Mouse (Mus musculus) bone marrow macrophage, adult 2 months (primary cell): ENCODE data around the gene Srgap1. TPM values are rescaled to one million over a fixed set of nuclear protein-coding genes. Genes with fewer than 3 reads are reported as not detected.

Experiments
- H3K27ac ChIP-seq: 2 replicates; pipeline ENCODE4 v1.5.1; 2012; ENCODE audit warnings: low read depth, low read length; ENCODE audit not compliant: insufficient read depth
- H3K4me1 ChIP-seq: 2 replicates; pipeline ENCODE4 v1.6.1; 2012; ENCODE audit warnings: low read length; ENCODE audit not compliant: control insufficient read depth, insufficient read depth
- H3K4me3 ChIP-seq: 2 replicates; pipeline ENCODE4 v1.5.1; 2012; ENCODE audit warnings: mild to moderate bottlenecking, low read length, moderate library complexity; ENCODE audit not compliant: insufficient read depth
- CTCF ChIP-seq: IDR thresholded peaks from 2 replicates; pipeline ENCODE4 v1.5.1; 2012; ENCODE audit warnings: low read depth, mild to moderate bottlenecking, low read length, moderate library complexity
- POLR2A ChIP-seq: IDR thresholded peaks from 2 replicates; pipeline ENCODE4 v1.6.1; 2012; ENCODE audit warnings: mild to moderate bottlenecking, low read depth, low read length, borderline replicate concordance
- polyA plus RNA-seq: library from polyadenylated mRNA; stranded (reverse); fragments of >200 nt; gene quantifications from 2 replicates; pipeline ENCODE4 v1.2.4, GENCODE M21; 2012; ENCODE audit not compliant: missing spikeins, insufficient read depth, insufficient read length

Srgap1 gene
- polyA plus RNA-seq, 1 experiment, result not detected

DNA sequence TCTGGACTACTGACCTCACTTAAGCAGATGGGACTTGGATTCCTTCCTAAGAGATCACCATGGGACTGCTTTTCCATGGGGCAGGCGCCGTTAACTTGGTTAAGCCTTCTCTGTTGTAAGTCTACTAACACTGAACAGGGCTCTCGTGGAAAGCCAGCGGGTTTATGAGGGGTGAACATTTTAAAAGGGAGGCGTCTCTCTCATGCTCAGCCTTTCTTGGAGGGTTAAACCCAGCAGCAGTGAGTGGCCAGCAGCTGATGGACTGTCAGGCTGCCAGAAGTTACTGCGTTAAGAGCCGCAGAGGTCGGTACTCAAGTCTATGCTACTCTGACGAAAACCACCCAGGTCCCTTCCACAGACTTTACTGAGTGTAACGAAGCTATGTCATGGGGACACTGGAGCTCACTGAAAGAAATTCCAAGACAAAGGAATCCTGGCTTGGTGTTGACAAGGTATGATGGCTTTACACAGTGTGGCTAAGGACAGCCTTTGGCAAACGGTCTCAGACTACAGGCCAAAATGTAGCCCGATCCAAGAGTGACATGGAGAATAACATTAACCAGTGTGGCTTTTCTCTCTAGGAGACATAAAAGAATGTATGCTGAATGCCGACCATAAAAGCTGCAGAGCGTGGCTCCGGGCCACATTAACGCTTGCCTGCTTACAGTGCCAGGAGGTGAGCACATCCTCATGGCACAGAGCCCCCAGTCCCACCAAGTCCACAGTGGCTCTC, 209.8 kb downstream of the Srgap1 start:
- Histone ChIP-seq H3K27ac (no peak overlapping the region), H3K4me3 (peak overlapping the region; percentile 45; the same call in 1 of the 2 replicates), H3K4me1 (no peaks in the 10 kb centered on the region)
- TF ChIP-seq POLR2A (no peak), CTCF (no peak)

DNA sequence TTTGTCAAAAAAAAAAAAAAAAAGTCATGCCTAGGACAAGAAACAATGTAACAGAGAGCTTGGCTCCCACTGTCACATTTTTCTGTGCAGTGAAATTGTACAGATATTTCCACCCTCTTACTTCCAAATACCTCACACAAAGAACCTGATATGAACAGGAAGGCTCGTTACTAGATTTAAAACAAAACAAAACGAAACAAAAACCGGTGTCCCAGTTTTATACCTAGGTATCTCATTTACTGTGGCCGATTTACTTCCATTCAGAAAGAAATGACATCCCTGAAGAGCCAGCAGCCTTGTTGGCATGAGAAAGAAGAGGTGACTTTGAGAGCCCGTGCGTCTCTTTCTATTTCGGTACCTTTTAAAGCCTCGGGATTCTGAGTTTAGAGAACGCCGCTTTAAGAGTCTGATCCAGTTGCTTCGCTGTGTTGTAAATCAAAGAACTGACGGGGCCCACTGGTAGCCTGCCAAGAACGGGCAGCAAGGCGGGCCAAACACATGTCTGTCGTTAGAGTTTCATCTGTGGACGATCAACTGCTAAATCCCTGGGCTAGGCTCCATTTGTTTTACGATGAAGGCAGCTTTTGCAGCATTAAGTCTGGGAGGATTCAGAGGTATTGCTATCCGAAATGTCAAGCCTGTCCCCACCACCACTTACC, 210.5 kb downstream of the Srgap1 start:
- Histone ChIP-seq H3K4me3 (peak overlapping the region; percentile 45), H3K4me1 (no peaks in the 10 kb centered on the region)
- TF ChIP-seq CTCF, result no peak
- no peak for TF ChIP-seq POLR2A

DNA sequence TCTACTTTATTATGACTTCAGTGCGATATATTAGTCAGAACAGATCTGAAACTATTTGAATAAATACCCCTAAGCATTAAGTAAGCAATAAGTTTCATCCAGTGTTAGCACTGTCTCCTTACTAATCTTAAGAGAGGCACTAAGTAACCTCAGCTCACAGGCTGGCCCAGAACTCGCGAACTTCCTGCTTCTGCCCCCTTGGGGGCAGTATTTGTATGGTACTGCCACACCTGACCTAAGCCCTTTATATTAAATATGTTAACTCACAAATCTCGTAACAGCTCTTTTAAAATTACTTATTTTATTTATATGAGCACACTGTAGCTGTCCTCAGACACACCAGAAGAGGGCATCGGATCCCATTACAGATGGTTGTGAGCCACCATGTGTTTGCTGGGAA, 213.7 kb downstream of the Srgap1 start:
- TF ChIP-seq CTCF (no peak), POLR2A (no peak)
- Histone ChIP-seq H3K27ac (no peak overlapping the region), H3K4me1 (no peaks in the 10 kb centered on the region), H3K4me3 (no peak overlapping the region)

More for the DNA sequence above, 210.5 kb downstream of the Srgap1 start:
- no peak overlapping the region for H3K27ac ChIP-seq

DNA sequence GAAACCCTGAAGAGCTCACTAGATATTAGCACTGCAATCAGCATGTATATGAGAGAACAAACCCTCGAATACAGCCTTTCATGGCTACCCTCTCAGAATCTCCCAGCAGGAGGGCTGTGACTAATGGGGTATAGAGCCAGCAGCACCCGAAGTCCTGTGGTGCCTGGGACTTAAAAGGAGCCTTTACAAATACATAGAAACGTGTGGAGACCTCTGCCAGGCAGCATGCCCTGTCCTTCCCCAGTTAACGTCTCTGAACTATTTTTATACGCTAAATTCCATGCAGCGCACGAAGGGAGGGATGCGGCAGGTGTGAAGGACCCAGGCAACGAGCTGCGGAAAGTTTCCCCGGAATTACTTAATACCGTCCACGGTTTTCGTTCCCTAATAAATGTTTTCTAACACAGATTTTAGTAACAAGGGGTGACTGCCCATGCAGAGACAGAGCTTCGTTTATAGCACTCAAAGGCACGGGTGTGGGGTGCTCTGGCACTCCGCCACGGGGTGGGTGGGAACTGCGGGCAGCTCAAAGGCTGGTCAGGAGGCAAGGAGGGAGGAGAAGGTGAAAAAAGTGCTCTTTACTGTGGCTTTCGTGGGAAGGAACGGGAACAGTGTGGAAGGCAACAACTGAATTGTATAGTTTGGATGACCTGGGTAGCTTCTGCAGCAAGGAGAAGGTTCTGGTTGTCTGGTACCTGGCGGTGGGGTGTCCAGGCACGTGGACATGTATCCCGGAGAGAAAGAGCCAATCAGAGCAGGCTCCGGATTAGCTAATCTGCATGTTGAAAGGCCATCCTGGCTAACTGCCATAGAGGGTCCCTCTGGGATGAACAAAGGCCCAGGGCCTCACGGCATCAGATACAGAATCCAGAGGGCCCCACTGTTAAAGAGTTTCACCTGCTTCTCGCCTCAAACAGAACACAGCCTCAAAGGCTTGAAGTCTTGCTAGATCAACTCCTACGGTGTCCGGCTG, 216.5 kb downstream of the Srgap1 start:
- TF ChIP-seq CTCF (no peak), POLR2A (no peak)
- Histone ChIP-seq H3K27ac (no peak overlapping the region), H3K4me3 (no peak overlapping the region), H3K4me1 (no peaks in the 10 kb centered on the region)

DNA sequence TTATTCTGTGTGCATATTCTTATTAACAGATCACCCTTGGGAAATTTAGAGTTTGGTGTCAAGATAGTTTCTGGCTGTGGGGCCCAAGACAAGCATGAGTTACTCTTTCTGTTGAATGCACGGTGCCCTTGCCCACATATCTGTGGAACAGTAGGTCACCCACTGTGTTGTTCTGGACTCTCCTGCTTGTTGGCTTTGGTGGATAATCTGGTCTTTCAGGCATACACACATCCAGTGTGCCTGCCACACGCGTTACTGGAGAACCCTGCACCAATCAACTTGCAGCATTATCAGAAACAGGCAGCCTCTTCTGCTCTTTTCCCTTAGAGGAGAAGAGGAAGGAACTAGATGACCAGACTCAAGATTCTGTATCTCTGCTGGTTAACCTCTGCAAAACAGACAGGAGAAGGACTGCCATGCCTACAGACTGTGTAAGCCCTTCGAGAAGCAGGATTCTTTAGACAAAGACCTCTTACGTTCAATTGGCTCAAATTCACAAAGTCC, 217.3 kb downstream of the Srgap1 start:
- Histone ChIP-seq H3K27ac (no peak overlapping the region), H3K4me1 (no peaks in the 10 kb centered on the region), H3K4me3 (no peak overlapping the region)
- TF ChIP-seq POLR2A (no peak), CTCF (no peak)

DNA sequence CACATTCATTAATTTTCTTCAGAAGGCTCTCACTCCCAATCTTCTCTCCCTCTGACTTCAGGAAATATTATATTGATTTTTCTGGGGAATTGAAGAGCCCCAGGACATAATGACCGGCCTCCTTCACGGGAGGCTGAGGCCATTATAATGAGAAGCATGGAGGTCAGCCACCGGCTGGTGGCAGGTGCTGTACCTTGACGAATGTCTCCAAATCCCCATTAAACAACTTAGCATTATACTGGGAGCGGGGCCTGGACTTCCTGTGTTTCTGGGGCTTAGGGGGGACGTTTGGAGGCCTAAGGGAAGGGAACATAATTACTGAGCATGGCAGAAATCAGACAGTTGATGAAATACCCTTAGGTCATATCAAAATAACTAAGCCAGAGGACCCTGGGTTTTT, 218.1 kb downstream of the Srgap1 start:
- H3K4me1 ChIP-seq, result no peaks in the 10 kb centered on the region
- H3K4me3 ChIP-seq, result no peak overlapping the region
- TF ChIP-seq CTCF, result no peak
- TF ChIP-seq POLR2A, result no peak
- no peak overlapping the region for H3K27ac ChIP-seq

DNA sequence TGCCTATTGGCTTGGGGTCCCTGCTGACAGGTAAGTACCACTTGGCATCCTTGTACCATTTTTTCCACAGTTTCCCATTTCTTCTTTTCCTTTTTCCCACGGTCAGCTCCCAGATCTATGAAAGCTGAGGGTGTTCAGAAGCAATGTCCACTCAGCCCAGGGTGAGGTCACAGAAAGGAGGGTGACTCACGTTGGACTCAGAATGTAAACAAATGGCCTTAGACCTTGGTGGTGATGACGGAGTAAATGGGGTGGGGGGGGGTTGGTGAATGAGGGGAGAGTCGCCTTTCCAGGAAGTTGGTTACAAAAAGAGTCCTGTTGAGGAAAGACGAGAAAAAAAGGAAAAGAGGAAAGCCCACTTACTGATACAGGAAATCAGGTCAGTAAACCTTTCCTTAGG, 224.4 kb downstream of the Srgap1 start:
- Histone ChIP-seq H3K4me1 (no peaks in the 10 kb centered on the region), H3K27ac (no peak overlapping the region), H3K4me3 (no peak overlapping the region)
- TF ChIP-seq CTCF, result no peak
- no peak for TF ChIP-seq POLR2A

DNA sequence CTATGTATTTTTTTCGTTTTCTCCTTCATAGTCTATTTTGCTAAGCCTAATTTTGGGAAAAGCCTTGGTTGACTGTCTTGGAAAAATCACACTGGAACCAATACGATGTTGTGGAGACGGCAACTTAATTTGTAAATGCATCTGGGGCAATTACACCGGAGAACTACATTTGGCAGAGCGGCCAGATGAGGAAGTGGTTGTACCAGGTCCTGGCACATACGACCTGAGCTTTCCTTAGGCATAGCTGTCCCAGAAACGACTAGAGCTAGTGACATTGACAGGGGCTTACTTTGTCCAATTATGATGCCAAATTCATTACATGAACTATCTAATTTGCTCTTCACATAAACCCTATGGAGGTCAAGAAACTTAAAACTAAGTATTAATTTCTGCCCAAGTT, 226.3 kb downstream of the Srgap1 start:
- TF ChIP-seq POLR2A (no peak), CTCF (no peak)
- Histone ChIP-seq H3K4me1 (no peaks in the 10 kb centered on the region), H3K4me3 (no peak overlapping the region), H3K27ac (no peak overlapping the region)

DNA sequence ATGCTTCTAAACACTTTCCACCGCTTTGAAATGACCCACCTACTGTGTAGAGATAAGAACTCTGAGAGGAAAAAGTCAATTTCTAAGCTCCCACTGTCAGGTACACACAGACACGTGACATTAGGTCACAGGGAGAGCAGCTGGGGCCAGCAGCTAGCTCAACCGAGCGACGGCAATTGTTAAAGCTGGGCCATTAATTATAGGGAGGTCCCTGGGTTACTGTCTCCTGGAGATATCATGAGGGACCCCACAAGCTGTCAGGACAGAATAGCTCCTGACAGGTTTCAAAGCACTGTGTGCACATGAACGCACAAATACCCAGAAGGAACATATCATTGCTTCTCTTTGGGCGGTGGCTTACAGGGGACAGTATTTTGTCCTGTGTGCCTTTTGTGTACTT, 229.1 kb downstream of the Srgap1 start:
- Histone ChIP-seq H3K4me1 (no peaks in the 10 kb centered on the region), H3K4me3 (no peak overlapping the region), H3K27ac (no peak overlapping the region)
- TF ChIP-seq CTCF (no peak), POLR2A (no peak)
